In genomic region chr1:134097956-134098725, GRCm38 (mm10) we compare ENCODE assay signal across 8 mouse cellular contexts. TPM values are rescaled to one million over a fixed set of nuclear protein-coding genes. Genes with fewer than 3 reads are reported as not detected.
A peak's percentile ranks its signal among the peaks of the same experiment; 100 is the strongest.
DNase-seq lines count a peak whose midpoint lies in the region; ATAC-seq and TF ChIP-seq lines count a peak whose summit lies in the region.

No protein-coding gene starts in this region.

- no peak for ATAC-seq in hindbrain, embryonic 14.5 days (ENCODE audit: low FRiP score)

- no peak for TF ChIP-seq CTCF in liver, adult 2 months (IDR thresholded peaks at IDR 0.05; ENCODE audit: low read depth, low read length)
- no peak for TF ChIP-seq CTCF in olfactory bulb, adult 2 months (IDR thresholded peaks at IDR 0.05; ENCODE audit: insufficient read depth, low read depth, low read length)

- no peaks in the 10 kb centered on the region for H3K79me2 ChIP-seq in liver, adult 2 months (ENCODE audit: control insufficient read depth, insufficient read depth, low read length)

- no peak overlapping the region for H3K9ac ChIP-seq in hindbrain, embryonic 14.5 days
- H3K9ac ChIP-seq in liver, adult 2 months (ENCODE audit: low read depth, low read length) = peak overlapping the region; percentile 41

- peak overlapping the region; percentile 61 for H3K4me2 ChIP-seq in hindbrain, embryonic 14.5 days (replicated peaks)

- H3K36me3 ChIP-seq in hindbrain, embryonic 14.5 days (replicated peaks; ENCODE audit: control insufficient read depth, insufficient read depth) = no peaks in the 10 kb centered on the region
- no peaks in the 10 kb centered on the region for H3K36me3 ChIP-seq in liver, adult 2 months (ENCODE audit: control insufficient read depth, insufficient read depth, low read length)

- H3K4me1 ChIP-seq in hindbrain, embryonic 14.5 days (replicated peaks; ENCODE audit: control insufficient read depth, insufficient read depth, low read length) = peaks cover 28% of the 10 kb centered on the region
- H3K4me1 ChIP-seq in liver, adult 2 months (ENCODE audit: control insufficient read depth, insufficient read depth, low read length) = peaks cover 13% of the 10 kb centered on the region
- peaks cover 56% of the 10 kb centered on the region for H3K4me1 ChIP-seq in olfactory bulb, adult 2 months (ENCODE audit: control insufficient read depth, insufficient read depth, low read length)

- TF ChIP-seq POLR2A in liver, adult 2 months (IDR thresholded peaks at IDR 0.05; ENCODE audit: extremely low read depth, insufficient read depth, low read length) = no peak
- no peak for TF ChIP-seq POLR2A in olfactory bulb, adult 2 months (IDR thresholded peaks at IDR 0.05; ENCODE audit: insufficient read depth, low read depth, low read length)

- H3K27ac ChIP-seq in hindbrain, embryonic 14.5 days = peak overlapping the region; percentile 2
- H3K27ac ChIP-seq in liver, adult 2 months (replicated peaks; ENCODE audit: insufficient read depth, low read depth, low read length) = peak overlapping the region; percentile 86
- peak overlapping the region; percentile 91 for H3K27ac ChIP-seq in olfactory bulb, adult 2 months (ENCODE audit: insufficient read depth, low read depth, low read length)

- no peaks in the 10 kb centered on the region for H3K27me3 ChIP-seq in hindbrain, embryonic 14.5 days (ENCODE audit: control insufficient read depth, insufficient read depth, low read length)
- no peaks in the 10 kb centered on the region for H3K27me3 ChIP-seq in liver, adult 2 months (ENCODE audit: control insufficient read depth, insufficient read depth, low read length)

- DNase-seq in urinary bladder, postnatal 25 days (ENCODE audit: low spot score) = peak; percentile 59
- no peak for DNase-seq in urinary bladder, postnatal 10 days (ENCODE audit: low spot score)
- peak; percentile 88 for DNase-seq in gastrocnemius, adult 18-20 months (ENCODE audit: low spot score)
- no peak for DNase-seq in hindbrain, embryonic 14.5 days (ENCODE audit: low spot score)
- peak; percentile 40 for DNase-seq in liver, adult 2 months (ENCODE audit: extremely low read depth, low read depth, low spot score)
- DNase-seq in right cerebral cortex, postnatal 36 days (ENCODE audit: low spot score in 2 of 2) = no peak
- DNase-seq in layer of hippocampus, adult 18-20 months (ENCODE audit: low spot score in 2 of 2) = no peak

- WGBS in hindbrain, embryonic 14.5 days = 59% methylated on average over 13 of the region's 13 CpGs
- WGBS in liver, adult 2 months = 37% methylated on average over 13 of the region's 13 CpGs
- 65% methylated on average over 13 of the region's 13 CpGs for WGBS in olfactory bulb, adult 2 months

- H3K4me3 ChIP-seq in hindbrain, embryonic 14.5 days (replicated peaks; ENCODE audit: low read length) = no peak overlapping the region
- H3K4me3 ChIP-seq in liver, adult 2 months (ENCODE audit: insufficient read depth, low read depth, low read length) = no peak overlapping the region
- no peak overlapping the region for H3K4me3 ChIP-seq in olfactory bulb, adult 2 months (ENCODE audit: insufficient read depth, low read depth, low read length)

- H3K9me3 ChIP-seq in hindbrain, embryonic 14.5 days (ENCODE audit: control insufficient read depth, low read length) = no peaks in the 10 kb centered on the region

RNA-seq across cellular contexts. Expression of gene Chit1, which starts 12.9 kb away (rescaled TPM):
- total RNA-seq in gastrocnemius, adult 18-20 months (2021) = not detected
- polyA plus RNA-seq in hindbrain, embryonic 14.5 days (2014; fragmentation: Nextera tagmentation; extraction: Ambion mirVana) = 0.20 and 0.23 TPM in 2 replicates
- not detected in 2 replicates for total RNA-seq in liver, adult 2 months (2014; rRNA removed)
- not detected in 2 replicates for polyA plus RNA-seq in liver, adult 2 months (2012; rRNA removed)
- polyA plus RNA-seq in olfactory bulb, adult 2 months (2012; ENCODE audit: insufficient read depth, insufficient read length, low replicate concordance, missing spikeins) = not detected in 2 replicates
- under 1 TPM in 1 of 2 experiments, not detected in 1; 0.17 TPM for total RNA-seq in layer of hippocampus, adult 18-20 months (2021)

RNA-seq across cellular contexts. Expression of gene Btg2, which starts 19.2 kb away (rescaled TPM):
- total RNA-seq in gastrocnemius, adult 18-20 months (2021) = 10 to 100 TPM; 41.2 to 63.7 TPM
- 26.3 and 29.0 TPM in 2 replicates for polyA plus RNA-seq in hindbrain, embryonic 14.5 days (2014; fragmentation: Nextera tagmentation; extraction: Ambion mirVana)
- 7.0 and 10.1 TPM in 2 replicates for total RNA-seq in liver, adult 2 months (2014; rRNA removed)
- 5.6 and 6.9 TPM in 2 replicates for polyA plus RNA-seq in liver, adult 2 months (2012; rRNA removed)
- 111 and 168 TPM in 2 replicates for polyA plus RNA-seq in olfactory bulb, adult 2 months (2012; ENCODE audit: insufficient read depth, insufficient read length, low replicate concordance, missing spikeins)
- total RNA-seq in layer of hippocampus, adult 18-20 months (2021) = 10 to 100 TPM; 16.6 to 24.9 TPM

Comparison
In these comparisons a context has a peak if more than half of its experiments do, and no peak if none do; other contexts are left out.
1. DNase-seq: peak in urinary bladder, postnatal 25 days (single experiment), gastrocnemius, adult 18-20 months (single experiment) and liver, adult 2 months (single experiment); none in urinary bladder, postnatal 10 days (single experiment), hindbrain, embryonic 14.5 days (single experiment), right cerebral cortex, postnatal 36 days (0 of 2) and layer of hippocampus, adult 18-20 months (0 of 2).
2. H3K27ac ChIP-seq: peak in every context shown above with its lines; median percentile 91 in olfactory bulb, adult 2 months; 86 in liver, adult 2 months; 2 in hindbrain, embryonic 14.5 days.